Mouse (Mus musculus) cerebellum, adult 2 months (tissue): Measurements from ENCODE around the gene Tcf3.

ENCODE experiments used
- CTCF ChIP-seq: fragments of 200-500 bp; IDR thresholded peaks from 2 replicates; pipeline ENCODE4 v1.5.1; 2011; ENCODE audit warnings: low read depth, mild to moderate bottlenecking, control low read depth, low read length, moderate library complexity, borderline replicate concordance; ENCODE audit not compliant: insufficient read depth
- POLR2A ChIP-seq: fragments of 200-500 bp; IDR thresholded peaks from 2 replicates; pipeline ENCODE4 v1.6.1; 2011; ENCODE audit warnings: low read length, control low read depth, borderline replicate concordance; ENCODE audit not compliant: insufficient read depth

DNA sequence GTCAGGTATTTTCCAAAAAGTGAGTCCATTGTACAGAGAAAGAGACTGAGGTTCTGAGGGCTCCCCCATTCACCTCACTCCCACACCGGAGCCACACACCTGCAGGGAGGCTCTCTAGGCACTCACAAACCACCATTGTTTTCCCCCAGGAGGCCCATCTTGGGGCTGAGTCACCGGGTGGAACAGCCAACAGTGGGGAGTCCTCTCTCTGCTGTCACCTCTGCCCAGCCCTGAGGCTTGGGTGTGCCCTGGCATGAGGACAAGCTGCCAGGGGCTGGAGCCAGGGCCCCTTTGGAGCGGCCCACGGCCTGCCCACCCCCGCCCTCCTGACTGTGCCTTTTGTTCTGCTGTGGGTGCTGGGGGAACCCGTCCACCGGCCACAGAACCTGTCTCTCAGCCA, 2.3 kb upstream of the Tcf3 start:
- TF ChIP-seq POLR2A: no peak
- TF ChIP-seq CTCF: no peak
